Mouse (Mus musculus) cerebellum, adult 2 months (tissue): Measurements from ENCODE around the gene Srxn1. TPM values are rescaled to one million over a fixed set of nuclear protein-coding genes. Genes with fewer than 3 reads are reported as not detected.

Source experiments
- DNase-seq, 2 experiments: peaks; one replicate each; pipeline ENCODE4 v3.0.0; 2021
- H3K27ac ChIP-seq: fragments of 200-500 bp; 2 replicates; pipeline ENCODE4 v1.5.1; 2012; ENCODE audit warnings: low read length, control low read depth, inconsistent platforms; ENCODE audit not compliant: insufficient read depth
- H3K27me3 ChIP-seq: fragments of 200-500 bp; 2 replicates; pipeline ENCODE4 v1.6.1; 2012; ENCODE audit warnings: inconsistent platforms, mild to moderate bottlenecking, low read length, moderate library complexity; ENCODE audit not compliant: control insufficient read depth, insufficient read depth
- H3K4me1 ChIP-seq: fragments of 200-500 bp; 2 replicates; pipeline ENCODE4 v1.6.1; 2011; ENCODE audit warnings: low read length; ENCODE audit not compliant: control insufficient read depth, insufficient read depth
- H3K4me3 ChIP-seq: fragments of 200-500 bp; replicated peaks from 2 replicates; pipeline ENCODE3; 2011; ENCODE audit warnings: mild to moderate bottlenecking, low read depth, low read length, control low read depth; ENCODE audit not compliant: insufficient read depth
- CTCF ChIP-seq: fragments of 200-500 bp; IDR thresholded peaks from 2 replicates; pipeline ENCODE4 v1.5.1; 2011; ENCODE audit warnings: low read depth, mild to moderate bottlenecking, control low read depth, low read length, moderate library complexity, borderline replicate concordance; ENCODE audit not compliant: insufficient read depth
- POLR2A ChIP-seq: fragments of 200-500 bp; IDR thresholded peaks from 2 replicates; pipeline ENCODE4 v1.6.1; 2011; ENCODE audit warnings: low read length, control low read depth, borderline replicate concordance; ENCODE audit not compliant: insufficient read depth
- WGBS: fragments of 180-500 bp; shearing (Covaris S2); methylation state at CpG from one replicate; pipeline ENCODE4 v1.1.7; 2018; 5-methylcytosine and 5-hydroxymethylcytosine counted together
- polyA plus RNA-seq: library from polyadenylated mRNA; depleted of rRNA; stranded (reverse); fragments of >200 nt; gene quantifications from 2 replicates; pipeline ENCODE4 v1.2.3, GENCODE M21; 2012

Gene Srxn1
- polyA plus RNA-seq, 1 experiment, result 138 TPM

GRCm38 (mm10) chr2:152074521-152074920 is 30.8 kb upstream of the Srxn1 start:
- 76% methylated on average over 2 of the region's 2 CpGs for WGBS
- no peak for TF ChIP-seq POLR2A
- TF ChIP-seq CTCF, result no peak
- Histone ChIP-seq H3K27ac (no peak overlapping the region), H3K27me3 (no peaks in the 10 kb centered on the region), H3K4me1 (peaks cover 4% of the 10 kb centered on the region; the same call in 1 of the 2 replicates), H3K4me3 (no peak overlapping the region)
- no peak for DNase-seq

GRCm38 (mm10) chr2:152075294-152075889 is 29.9 kb upstream of the Srxn1 start:
- Histone ChIP-seq H3K27ac (no peak overlapping the region), H3K4me3 (no peak overlapping the region), H3K4me1 (peaks cover 6% of the 10 kb centered on the region), H3K27me3 (no peaks in the 10 kb centered on the region)
- WGBS, result 15% methylated on average over 9 of the region's 9 CpGs
- TF ChIP-seq POLR2A, result no peak
- no peak for TF ChIP-seq CTCF
- DNase-seq, result no peak

- whole genome bisulfite sequencing, result 66% methylated on average over 3 of the region's 3 CpGs
- Histone ChIP-seq H3K4me1 (peaks cover 8% of the 10 kb centered on the region), H3K27me3 (no peaks in the 10 kb centered on the region), H3K27ac (no peak overlapping the region), H3K4me3 (no peak overlapping the region)
- TF ChIP-seq CTCF, result no peak
- no peak for TF ChIP-seq POLR2A
- DNase-seq, result no peak
These were observed 28.0 kb upstream of the Srxn1 start for GRCm38 (mm10) chr2:152077337-152077736.

- peak; percentile 38 to 57 for DNase-seq
- Histone ChIP-seq H3K4me1 (peaks cover 4% of the 10 kb centered on the region; the same call in 1 of the 2 replicates), H3K27me3 (no peaks in the 10 kb centered on the region), H3K27ac (no peak within 1 kb of the TSS), H3K4me3 (peak within 1 kb of the TSS; percentile 79)
- 1% methylated on average over 24 of the region's 24 CpGs for WGBS
- TF ChIP-seq CTCF, result no peak
- 0 out of 2 replicates have a peak, but pooled peaks have one; percentile 1 for TF ChIP-seq POLR2A
These were observed 24.4 kb upstream of the Srxn1 start, which contains the start of gene Scrt2 for GRCm38 (mm10) chr2:152080685-152081541. Scrt2 (plus strand) TSS chr2:152081529.

- no peak overlapping the region for H3K27ac ChIP-seq
- H3K4me3 ChIP-seq, result peak overlapping the region; percentile 79
- peaks cover 4% of the 10 kb centered on the region; the same call in 1 of the 2 replicates for H3K4me1 ChIP-seq
- WGBS, result 2% methylated on average over 80 of the region's 81 CpGs
- TF ChIP-seq POLR2A, result 0 out of 2 replicates have a peak, but pooled peaks have one; percentile 7
- no peak for TF ChIP-seq CTCF
- no peaks in the 10 kb centered on the region for H3K27me3 ChIP-seq
- DNase-seq, result peak; percentile 62 to 73
These were observed 23.5 kb upstream of the Srxn1 start for GRCm38 (mm10) chr2:152081641-152082448.

GRCm38 (mm10) chr2:152082456-152083285 is 22.6 kb upstream of the Srxn1 start:
- Histone ChIP-seq H3K27me3 (no peaks in the 10 kb centered on the region), H3K4me3 (peak overlapping the region; percentile 74), H3K4me1 (peaks cover 4% of the 10 kb centered on the region; the same call in 1 of the 2 replicates), H3K27ac (no peak overlapping the region)
- 65% methylated on average over 7 of the region's 7 CpGs for WGBS
- DNase-seq, result no peak
- TF ChIP-seq POLR2A (no peak), CTCF (no peak)

GRCm38 (mm10) chr2:152083411-152083810 is 21.9 kb upstream of the Srxn1 start:
- no peak for TF ChIP-seq POLR2A
- no peak for TF ChIP-seq CTCF
- no peak for DNase-seq
- no peaks in the 10 kb centered on the region for H3K27me3 ChIP-seq
- H3K27ac ChIP-seq, result no peak overlapping the region
- peaks cover 4% of the 10 kb centered on the region; the same call in 1 of the 2 replicates for H3K4me1 ChIP-seq
- WGBS, result 69% methylated on average over 4 of the region's 4 CpGs
- peak overlapping the region; percentile 20 for H3K4me3 ChIP-seq
